Mouse (Mus musculus) layer of hippocampus, adult 9-11 months (tissue): ENCODE results near the gene Hacd4.

Experiments
- DNase-seq: peaks from one replicate; pipeline ENCODE4 v3.0.0; 2022

Gene Hacd4

GRCm38 (mm10) chr4:88438326-88438989 is at the start of gene Hacd4:
TSS of gene Hacd4 (minus strand) at chr4:88438928.
- DNase-seq = no peak

DNA sequence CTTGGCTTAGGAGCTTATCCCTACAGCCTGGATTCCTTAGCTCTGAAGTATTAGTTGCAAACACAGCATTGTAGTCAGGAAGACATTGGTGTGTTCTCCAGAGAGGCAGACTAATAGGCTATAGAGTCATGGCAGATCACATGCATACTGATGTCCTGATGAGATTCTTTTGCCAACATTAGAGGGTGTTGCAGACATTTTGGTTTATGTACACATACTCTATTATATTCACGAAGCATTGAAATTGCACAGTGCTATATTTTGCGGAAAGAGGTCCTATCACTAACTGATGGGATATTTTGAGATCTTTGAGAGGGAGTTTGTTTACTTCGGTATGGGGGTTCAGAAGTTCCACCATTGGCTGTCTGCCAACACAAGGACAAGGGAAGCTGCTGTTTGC is 49.4 kb upstream of the Hacd4 start:
- no peak for DNase-seq

DNA sequence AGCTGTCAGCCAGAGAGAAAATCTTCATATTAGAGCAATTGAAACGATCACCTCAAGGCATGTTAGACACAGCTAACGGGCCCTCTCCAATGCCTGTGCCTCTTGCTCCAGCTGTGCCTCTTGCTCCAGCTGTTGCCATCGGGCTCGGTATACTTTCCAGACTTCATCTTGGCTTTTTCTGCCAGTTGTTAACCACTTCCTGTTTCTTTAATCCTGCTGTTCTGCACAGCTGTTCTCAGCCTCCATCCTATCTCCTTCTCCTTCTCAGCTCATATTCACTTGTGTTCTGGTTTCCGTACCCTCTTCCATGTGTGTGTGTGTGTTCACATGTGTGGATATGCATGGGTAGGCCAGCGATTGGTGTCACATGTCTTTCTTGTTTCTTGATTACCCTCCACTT is 41.4 kb upstream of the Hacd4 start:
- DNase-seq = no peak

GRCm38 (mm10) chr4:88478809-88479186 is 40.1 kb upstream of the Hacd4 start:
- no peak for DNase-seq

DNA sequence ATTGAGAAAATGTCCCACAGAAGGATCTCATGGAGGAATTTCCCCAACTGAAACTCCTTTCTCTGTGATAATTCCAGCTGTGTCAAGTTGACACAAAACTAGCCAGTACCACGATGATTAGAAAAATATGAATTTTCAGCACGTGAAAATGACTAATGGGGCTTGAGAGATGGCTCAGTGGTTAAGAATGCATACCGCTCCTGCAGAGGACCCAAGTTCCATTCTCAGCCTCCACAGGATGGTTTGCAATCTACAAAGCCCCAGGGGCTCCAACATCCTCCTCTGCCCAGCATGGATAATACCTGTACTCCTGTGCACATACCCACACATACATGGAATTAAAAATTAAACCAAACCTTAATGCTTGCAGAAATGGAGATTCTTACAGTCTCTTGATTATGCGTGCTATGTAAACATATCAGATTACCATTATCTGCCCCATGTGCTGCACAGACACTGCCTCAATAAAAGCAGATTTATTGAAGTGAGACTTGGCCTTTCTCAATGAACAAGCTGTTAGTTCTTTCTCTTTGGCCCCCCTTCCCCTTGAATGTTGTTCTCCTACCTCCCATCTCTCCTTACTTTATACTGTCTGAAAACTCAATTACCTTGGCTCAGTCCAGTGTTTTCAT is 39.6 kb upstream of the Hacd4 start:
- no peak for DNase-seq

- no peak for DNase-seq
These were observed 37.9 kb upstream of the Hacd4 start for GRCm38 (mm10) chr4:88476511-88477210.

DNA sequence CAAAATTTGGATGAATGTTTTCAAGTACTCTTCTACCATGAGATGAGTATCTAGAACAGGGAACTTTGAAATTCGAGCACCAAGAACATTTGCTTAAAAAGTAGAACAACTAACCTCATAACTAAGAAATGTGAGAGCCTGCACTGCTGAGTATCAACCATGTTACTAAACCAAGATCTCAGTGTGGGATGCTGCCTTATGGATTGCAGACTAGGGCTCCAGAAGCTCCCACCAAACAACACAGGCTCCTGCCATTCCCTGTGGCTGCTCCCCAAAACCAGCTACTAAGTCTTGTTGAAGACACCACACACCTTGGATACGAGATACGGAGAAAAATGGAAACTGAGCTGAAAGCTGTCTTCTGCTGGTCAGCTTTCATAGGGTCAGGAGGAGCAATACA is 37.4 kb upstream of the Hacd4 start:
- no peak for DNase-seq

DNA sequence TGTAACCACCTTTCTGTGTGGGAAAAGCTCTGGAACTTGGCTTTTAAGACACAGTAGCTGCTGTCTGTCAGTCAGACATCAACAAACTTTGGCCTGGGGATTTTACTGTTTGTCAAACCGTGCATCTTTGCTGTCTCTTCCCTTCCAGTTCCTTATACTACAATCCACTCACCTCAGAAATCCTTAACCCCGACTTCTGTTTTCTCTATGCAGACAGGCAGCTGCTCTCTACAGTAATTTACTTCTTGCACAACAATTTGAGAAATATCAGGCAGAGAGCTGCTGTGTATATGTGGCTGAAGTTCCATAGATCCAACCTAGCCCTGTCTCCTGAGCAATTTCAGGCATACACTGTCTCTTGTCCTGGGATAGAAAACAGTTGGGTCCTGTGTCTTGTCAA is 32.8 kb upstream of the Hacd4 start:
- no peak for DNase-seq

- DNase-seq = no peak
These were observed 25.8 kb upstream of the Hacd4 start for GRCm38 (mm10) chr4:88464574-88464973.

- DNase-seq = no peak
These were observed 24.4 kb upstream of the Hacd4 start for GRCm38 (mm10) chr4:88462981-88463646.

- DNase-seq = no peak
These were observed 23.8 kb upstream of the Hacd4 start for GRCm38 (mm10) chr4:88462501-88462900.

GRCm38 (mm10) chr4:88461315-88461714 is 22.6 kb upstream of the Hacd4 start:
- DNase-seq = no peak

- no peak for DNase-seq
These were observed 19.9 kb upstream of the Hacd4 start for GRCm38 (mm10) chr4:88458673-88459072.

DNA sequence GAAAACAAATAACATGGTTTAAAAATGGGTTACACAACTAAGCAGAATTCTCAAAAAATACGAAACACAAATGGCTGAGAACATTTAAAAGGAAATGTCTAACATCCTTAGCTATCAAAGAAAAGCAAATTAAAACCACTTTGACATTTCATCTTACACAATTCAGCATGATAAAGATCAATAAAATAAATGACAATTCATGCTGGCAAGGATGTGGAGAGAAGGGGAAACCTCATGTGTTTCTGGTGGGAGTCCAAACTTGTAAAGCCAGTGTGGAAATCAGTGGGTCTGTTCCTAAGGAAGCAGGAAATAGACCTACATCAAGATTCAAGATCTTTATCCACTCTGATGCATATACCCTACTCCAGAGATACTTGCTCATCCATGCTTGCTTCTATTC is 19.4 kb upstream of the Hacd4 start:
- no peak for DNase-seq

- no peak for DNase-seq
These were observed 11.5 kb upstream of the Hacd4 start for GRCm38 (mm10) chr4:88450087-88450765.

- no peak for DNase-seq
These were observed 10.2 kb upstream of the Hacd4 start for GRCm38 (mm10) chr4:88448976-88449375.

- no peak for DNase-seq
These were observed 2.1 kb upstream of the Hacd4 start for GRCm38 (mm10) chr4:88440814-88441213.

GRCm38 (mm10) chr4:88439669-88440123 is 968 bp upstream of the Hacd4 start:
- no peak for DNase-seq

DNA sequence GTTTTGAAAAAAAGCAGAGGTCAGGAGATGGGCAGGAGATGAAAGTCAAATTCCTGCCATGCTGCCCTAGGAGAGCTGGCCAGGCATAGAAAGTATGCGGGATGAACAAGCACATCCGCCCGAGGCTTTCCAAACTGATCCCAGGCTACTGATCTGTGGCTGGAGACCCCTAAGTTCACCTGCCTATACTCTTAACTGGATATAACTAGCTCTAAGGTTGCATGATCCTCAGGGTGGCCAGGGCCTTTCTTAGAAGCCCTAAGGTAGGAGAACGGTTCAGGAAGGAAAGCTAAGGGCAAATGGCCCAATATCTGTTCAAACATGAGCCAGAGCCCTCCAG is 232 bp upstream of the Hacd4 start:
- DNase-seq = no peak

- DNase-seq = no peak
These were observed 811 bp downstream of the Hacd4 start for GRCm38 (mm10) chr4:88437917-88438316.

- no peak for DNase-seq
These were observed 1.6 kb downstream of the Hacd4 start for GRCm38 (mm10) chr4:88437166-88437565.

- no peak for DNase-seq
These were observed 2.0 kb downstream of the Hacd4 start for GRCm38 (mm10) chr4:88436593-88437165.
